In genomic region chr8:105225272-105225593, GRCm38 (mm10) we compare ENCODE assay signal across 8 mouse cellular contexts. TPM values are rescaled to one million over a fixed set of nuclear protein-coding genes. Genes with fewer than 3 reads are reported as not detected.
A peak's percentile ranks its signal among the peaks of the same experiment; 100 is the strongest.
DNase-seq lines count a peak whose midpoint lies in the region; ATAC-seq and TF ChIP-seq lines count a peak whose summit lies in the region.

No protein-coding gene starts in this region.

- 1% methylated on average over 27 of the region's 27 CpGs for WGBS in kidney, adult 2 months
- 0% methylated on average over 27 of the region's 27 CpGs for WGBS in hindbrain, embryonic 15.5 days
- WGBS in midbrain, embryonic 13.5 days = under 1% methylated on average over 27 of the region's 27 CpGs

- peak overlapping the region; percentile 73 for H3K27ac ChIP-seq in kidney, adult 2 months (ENCODE audit: insufficient read depth, low read depth, low read length)
- peak overlapping the region; percentile 86 for H3K27ac ChIP-seq in hindbrain, embryonic 15.5 days (replicated peaks)
- peak overlapping the region; percentile 61 for H3K27ac ChIP-seq in midbrain, embryonic 13.5 days

- no peak for DNase-seq in kidney, adult 2 months
- DNase-seq in kidney, postnatal 25 days = no peak
- no peak for DNase-seq in brain, embryonic 14.5 days (ENCODE audit: low read depth)
- DNase-seq in cerebellum, postnatal 10 days = no peak
- DNase-seq in thymus, adult 18-20 months = no peak
- no peak for DNase-seq in adrenal gland, adult (ENCODE audit: inconsistent age in 2 of 2, low spot score in 1 of 2)

- H3K4me3 ChIP-seq in kidney, adult 2 months (ENCODE audit: insufficient read depth, low read depth, low read length) = peak overlapping the region; percentile 91
- peak overlapping the region; percentile 91 for H3K4me3 ChIP-seq in hindbrain, embryonic 15.5 days
- peak overlapping the region; percentile 92 for H3K4me3 ChIP-seq in midbrain, embryonic 13.5 days (replicated peaks)

- no peaks in the 10 kb centered on the region for H3K36me3 ChIP-seq in kidney, adult 2 months (ENCODE audit: control insufficient read depth, insufficient read depth, low read length)
- H3K36me3 ChIP-seq in hindbrain, embryonic 15.5 days = no peaks in the 10 kb centered on the region
- H3K36me3 ChIP-seq in midbrain, embryonic 13.5 days = no peaks in the 10 kb centered on the region

- TF ChIP-seq CTCF in kidney, adult 2 months (conservative IDR thresholded peaks at IDR 0.05; ENCODE audit: insufficient read depth, insufficient read length, low read depth, low read length) = no peak
- no peak for TF ChIP-seq CTCF in brain, embryonic 14.5 days (IDR thresholded peaks at IDR 0.05; ENCODE audit: borderline replicate concordance, extremely low read depth, insufficient read depth, insufficient read length)

- H3K9ac ChIP-seq in hindbrain, embryonic 15.5 days = peak overlapping the region; percentile 91
- peak overlapping the region; percentile 91 for H3K9ac ChIP-seq in midbrain, embryonic 13.5 days (replicated peaks)

- no peaks in the 10 kb centered on the region for H3K27me3 ChIP-seq in kidney, adult 2 months (replicated peaks; ENCODE audit: control insufficient read depth, insufficient read depth, low read length)
- no peaks in the 10 kb centered on the region for H3K27me3 ChIP-seq in hindbrain, embryonic 15.5 days
- H3K27me3 ChIP-seq in midbrain, embryonic 13.5 days = no peaks in the 10 kb centered on the region

- TF ChIP-seq POLR2A in kidney, adult 2 months (IDR thresholded peaks at IDR 0.05; ENCODE audit: low read depth, low read length) = no peak
- TF ChIP-seq POLR2A in brain, embryonic 14.5 days (IDR thresholded peaks at IDR 0.05; ENCODE audit: borderline replicate concordance, extremely low read depth, insufficient read depth, insufficient read length, poor library complexity, severe bottlenecking) = 0 out of 2 replicates have a peak, but pooled peaks have one; percentile 16

- H3K9me3 ChIP-seq in hindbrain, embryonic 15.5 days = no peaks in the 10 kb centered on the region
- H3K9me3 ChIP-seq in midbrain, embryonic 13.5 days = no peaks in the 10 kb centered on the region

- no peak; the same call in 1 of the 2 replicates for ATAC-seq in hindbrain, embryonic 15.5 days (ENCODE audit: low FRiP score, low read depth)
- no peak for ATAC-seq in midbrain, embryonic 13.5 days

- H3K4me2 ChIP-seq in hindbrain, embryonic 15.5 days = peak overlapping the region; percentile 92
- H3K4me2 ChIP-seq in midbrain, embryonic 13.5 days (replicated peaks) = peak overlapping the region; percentile 80

- H3K4me1 ChIP-seq in kidney, adult 2 months (ENCODE audit: control insufficient read depth, insufficient read depth, low read length) = peaks cover 9% of the 10 kb centered on the region; the same call in 1 of the 2 replicates
- H3K4me1 ChIP-seq in hindbrain, embryonic 15.5 days (replicated peaks) = peaks cover 24% of the 10 kb centered on the region
- peaks cover 25% of the 10 kb centered on the region for H3K4me1 ChIP-seq in midbrain, embryonic 13.5 days (replicated peaks)

RNA-seq across cellular contexts. Expression of gene D230025D16Rik, which starts 0.3 kb away (rescaled TPM):
- 22.1 and 23.2 TPM in 2 replicates for polyA plus RNA-seq in kidney, adult 2 months (2012; rRNA removed)
- 33.4 and 40.5 TPM in 2 replicates for polyA plus RNA-seq in brain, embryonic 14.5 days (2012; rRNA removed)
- 28.5 and 29.2 TPM in 2 replicates for polyA plus RNA-seq in hindbrain, embryonic 15.5 days (2015; fragmentation: Nextera tagmentation; extraction: Ambion mirVana)
- polyA plus RNA-seq in midbrain, embryonic 13.5 days (2015; fragmentation: Nextera tagmentation; extraction: Ambion mirVana) = 30.5 and 33.7 TPM in 2 replicates

RNA-seq across cellular contexts. Expression of gene B3gnt9, which starts 29.7 kb away (rescaled TPM):
- 4.8 and 5.3 TPM in 2 replicates for polyA plus RNA-seq in kidney, adult 2 months (2012; rRNA removed)
- polyA plus RNA-seq in brain, embryonic 14.5 days (2012; rRNA removed) = 5.9 and 6.6 TPM in 2 replicates
- 9.9 TPM in 2 replicates for polyA plus RNA-seq in hindbrain, embryonic 15.5 days (2015; fragmentation: Nextera tagmentation; extraction: Ambion mirVana)
- polyA plus RNA-seq in midbrain, embryonic 13.5 days (2015; fragmentation: Nextera tagmentation; extraction: Ambion mirVana) = 3.6 and 4.2 TPM in 2 replicates

RNA-seq across cellular contexts. Expression of gene Tradd, which starts 39.2 kb away (rescaled TPM):
- 13.1 and 13.5 TPM in 2 replicates for polyA plus RNA-seq in kidney, adult 2 months (2012; rRNA removed)
- polyA plus RNA-seq in brain, embryonic 14.5 days (2012; rRNA removed) = 7.1 and 7.9 TPM in 2 replicates
- 18.3 and 19.3 TPM in 2 replicates for polyA plus RNA-seq in hindbrain, embryonic 15.5 days (2015; fragmentation: Nextera tagmentation; extraction: Ambion mirVana)
- 12.5 and 13.4 TPM in 2 replicates for polyA plus RNA-seq in midbrain, embryonic 13.5 days (2015; fragmentation: Nextera tagmentation; extraction: Ambion mirVana)

RNA-seq across cellular contexts. Expression of gene Fbxl8, which starts 39.2 kb away (rescaled TPM):
- polyA plus RNA-seq in kidney, adult 2 months (2012; rRNA removed) = 6.9 and 8.3 TPM in 2 replicates
- polyA plus RNA-seq in brain, embryonic 14.5 days (2012; rRNA removed) = 1.00 TPM in 2 replicates
- polyA plus RNA-seq in hindbrain, embryonic 15.5 days (2015; fragmentation: Nextera tagmentation; extraction: Ambion mirVana) = 1.3 and 1.6 TPM in 2 replicates
- 0.48 and 0.61 TPM in 2 replicates for polyA plus RNA-seq in midbrain, embryonic 13.5 days (2015; fragmentation: Nextera tagmentation; extraction: Ambion mirVana)

RNA-seq across cellular contexts. Expression of gene Hsf4, which starts 44.4 kb away (rescaled TPM):
- polyA plus RNA-seq in kidney, adult 2 months (2012; rRNA removed) = 2.1 and 2.7 TPM in 2 replicates
- 0.42 and 0.60 TPM in 2 replicates for polyA plus RNA-seq in brain, embryonic 14.5 days (2012; rRNA removed)
- polyA plus RNA-seq in hindbrain, embryonic 15.5 days (2015; fragmentation: Nextera tagmentation; extraction: Ambion mirVana) = 0.54 and 0.76 TPM in 2 replicates
- polyA plus RNA-seq in midbrain, embryonic 13.5 days (2015; fragmentation: Nextera tagmentation; extraction: Ambion mirVana) = 0.17 and 0.38 TPM in 2 replicates
